Mouse (Mus musculus): Measurements from ENCODE around the gene BB287469.
"Not testable (repeated sequence)": the region's sequence is repeated elsewhere in the genome, so short reads cannot be mapped to it uniquely, and the experiment has no call there.

Gene BB287469

GRCm38 (mm10) chr12:87816277-87816676, at the start of gene BB287469:
TSS of gene BB287469 (plus strand) at chr12:87816577.
- not testable (repeated sequence) for DNase-seq (ENCODE audit: low spot score)

- DNase-seq (ENCODE audit: low spot score) = not testable (repeated sequence)
Measured at GRCm38 (mm10) chr12:87775655-87776054, 40.7 kb upstream of the BB287469 start, which contains the start of gene Gm21319. TSS of gene Gm21319 (minus strand) at chr12:87775755.

GRCm38 (mm10) chr12:87795212-87795611, 21.2 kb upstream of the BB287469 start, which contains the start of gene Gm21936:
TSS of gene Gm21936 (plus strand) at chr12:87795512.
- not testable (repeated sequence) for DNase-seq (ENCODE audit: low spot score)

- not testable (repeated sequence) for DNase-seq (ENCODE audit: low spot score)
Measured at GRCm38 (mm10) chr12:87797971-87798370, 18.4 kb upstream of the BB287469 start.

- DNase-seq (ENCODE audit: low spot score) = not testable (repeated sequence)
Measured at GRCm38 (mm10) chr12:87842239-87842638, 25.9 kb downstream of the BB287469 start, which contains the start of gene Gm2001. TSS of gene Gm2001 (minus strand) at chr12:87842339.

- not testable (repeated sequence) for DNase-seq (ENCODE audit: low spot score)
Measured at GRCm38 (mm10) chr12:87850657-87851056, 34.3 kb downstream of the BB287469 start.

GRCm38 (mm10) chr12:87856067-87856466, 39.7 kb downstream of the BB287469 start:
- DNase-seq (ENCODE audit: low spot score) = not testable (repeated sequence)

- DNase-seq (ENCODE audit: low spot score) = not testable (repeated sequence)
Measured at GRCm38 (mm10) chr12:87861740-87862692, 45.6 kb downstream of the BB287469 start.

GRCm38 (mm10) chr12:87863638-87864037, 47.3 kb downstream of the BB287469 start:
- not testable (repeated sequence) for DNase-seq (ENCODE audit: low spot score)

GRCm38 (mm10) chr12:87864048-87864447, 47.7 kb downstream of the BB287469 start:
- DNase-seq (ENCODE audit: low spot score) = not testable (repeated sequence)

Data from ovary, postnatal 10 days (tissue).